Mouse (Mus musculus): ENCODE measurements around the gene Mybpc3. TPM values are rescaled to one million over a fixed set of nuclear protein-coding genes. Genes with fewer than 3 reads are reported as not detected.
A peak's percentile ranks its signal among the peaks of the same experiment; 100 is the strongest.
"Not testable (repeated sequence)": the region's sequence is repeated elsewhere in the genome, so short reads cannot be mapped to it uniquely, and the experiment has no call there.

Gene Mybpc3
- polyA plus RNA-seq, 1 experiment from 2014 or later = not detected

- no peak overlapping the region for H3K27ac ChIP-seq (ENCODE audit: low read length)
- H3K9me3 ChIP-seq (ENCODE audit: control insufficient read depth, low read length) = no peaks in the 10 kb centered on the region
- H3K4me3 ChIP-seq (replicated peaks; ENCODE audit: low read length) = no peak overlapping the region
- no peaks in the 10 kb centered on the region for H3K27me3 ChIP-seq (replicated peaks; ENCODE audit: control insufficient read depth, insufficient read depth, low read length)
- no peak for ATAC-seq
- no peak overlapping the region for H3K4me2 ChIP-seq (ENCODE audit: low read length)
- WGBS = 90% methylated on average over 3 of the region's 3 CpGs
- no peaks in the 10 kb centered on the region for H3K36me3 ChIP-seq (ENCODE audit: control insufficient read depth, insufficient read depth)
- no peaks in the 10 kb centered on the region for H3K4me1 ChIP-seq (replicated peaks; ENCODE audit: control insufficient read depth, insufficient read depth, low read length)
- no peak overlapping the region for H3K9ac ChIP-seq (replicated peaks; ENCODE audit: low read depth, low read length)
Observed at GRCm38 (mm10) chr2:91108156-91108555, 9.8 kb upstream of the Mybpc3 start.

GRCm38 (mm10) chr2:91109241-91109640 is 8.7 kb upstream of the Mybpc3 start:
- H3K27ac ChIP-seq (ENCODE audit: low read length) = no peak overlapping the region
- H3K4me1 ChIP-seq (replicated peaks; ENCODE audit: control insufficient read depth, insufficient read depth, low read length) = no peaks in the 10 kb centered on the region
- no peaks in the 10 kb centered on the region for H3K36me3 ChIP-seq (ENCODE audit: control insufficient read depth, insufficient read depth)
- no peak overlapping the region for H3K9ac ChIP-seq (replicated peaks; ENCODE audit: low read depth, low read length)
- 79% methylated on average over 5 of the region's 5 CpGs for WGBS
- no peak for ATAC-seq
- H3K4me2 ChIP-seq (ENCODE audit: low read length) = no peak overlapping the region
- H3K9me3 ChIP-seq (ENCODE audit: control insufficient read depth, low read length) = no peaks in the 10 kb centered on the region
- H3K27me3 ChIP-seq (replicated peaks; ENCODE audit: control insufficient read depth, insufficient read depth, low read length) = no peaks in the 10 kb centered on the region
- no peak overlapping the region for H3K4me3 ChIP-seq (replicated peaks; ENCODE audit: low read length)

DNA sequence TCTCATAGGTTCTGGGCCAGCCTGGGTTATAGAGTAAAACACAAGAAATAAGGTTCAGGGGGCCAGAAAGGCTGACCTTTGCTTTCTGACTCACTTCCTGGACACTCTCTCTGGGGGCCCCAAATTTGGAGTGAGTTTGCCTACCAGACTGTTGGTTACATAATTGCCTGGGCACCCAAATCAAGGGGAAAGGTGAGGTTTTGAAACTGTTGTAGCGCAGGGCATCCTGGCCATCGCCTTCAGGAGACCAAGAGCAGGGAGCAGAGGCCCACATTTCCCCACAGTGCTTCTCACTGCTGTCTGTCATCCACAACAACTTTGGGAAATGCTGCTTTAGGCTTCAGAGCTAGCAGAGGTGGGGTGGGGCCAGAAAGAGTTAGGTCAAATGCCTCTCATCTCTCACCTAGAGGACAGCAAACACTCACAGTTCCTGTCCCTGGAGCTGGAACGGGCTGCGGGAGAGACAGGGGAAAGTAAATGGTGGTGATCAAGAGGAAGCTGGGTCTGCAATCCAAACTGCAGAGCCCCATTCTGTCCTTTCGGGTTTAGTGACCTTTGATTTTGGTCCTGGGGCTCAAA is 8.0 kb upstream of the Mybpc3 start:
- WGBS = 92% methylated on average over 5 of the region's 5 CpGs
- ATAC-seq = no peak

DNA sequence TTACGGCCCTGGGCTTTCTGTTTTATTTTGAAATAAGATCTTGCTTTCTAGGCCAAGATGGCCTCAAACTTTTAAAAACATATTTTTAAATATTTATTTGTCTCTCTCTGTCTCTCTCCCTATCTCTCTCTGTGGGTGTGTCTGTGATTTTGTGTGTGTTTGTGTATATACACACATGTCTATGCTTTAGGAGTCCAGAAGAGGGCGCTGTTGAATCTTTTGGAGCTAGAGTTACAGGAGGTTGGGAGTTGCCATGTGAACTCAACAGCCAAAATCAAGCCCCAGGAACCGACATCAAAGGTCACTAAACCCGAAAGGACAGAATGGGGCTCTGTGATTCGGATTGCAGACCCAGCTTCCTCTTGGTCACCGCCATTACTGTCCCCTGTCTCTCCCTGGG is 7.5 kb upstream of the Mybpc3 start:
- H3K4me1 ChIP-seq (replicated peaks; ENCODE audit: control insufficient read depth, insufficient read depth, low read length) = peaks cover 5% of the 10 kb centered on the region
- no peak for ATAC-seq
- no peak overlapping the region for H3K4me2 ChIP-seq (ENCODE audit: low read length)
- no peak overlapping the region for H3K4me3 ChIP-seq (replicated peaks; ENCODE audit: low read length)
- H3K9ac ChIP-seq (replicated peaks; ENCODE audit: low read depth, low read length) = no peak overlapping the region
- 0 out of 2 replicates have a peak, but pooled peaks cover 2% of the 10 kb centered on the region for H3K27me3 ChIP-seq (replicated peaks; ENCODE audit: control insufficient read depth, insufficient read depth, low read length)
- no peak overlapping the region for H3K27ac ChIP-seq (ENCODE audit: low read length)
- H3K36me3 ChIP-seq (ENCODE audit: control insufficient read depth, insufficient read depth) = no peaks in the 10 kb centered on the region
- 77% methylated on average over 6 of the region's 6 CpGs for WGBS
- no peaks in the 10 kb centered on the region for H3K9me3 ChIP-seq (ENCODE audit: control insufficient read depth, low read length)

More for the DNA sequence above, 8.0 kb upstream of the Mybpc3 start:
- no peak overlapping the region for H3K4me3 ChIP-seq (replicated peaks; ENCODE audit: low read length)
- H3K27me3 ChIP-seq (replicated peaks; ENCODE audit: control insufficient read depth, insufficient read depth, low read length) = no peaks in the 10 kb centered on the region
- H3K4me1 ChIP-seq (replicated peaks; ENCODE audit: control insufficient read depth, insufficient read depth, low read length) = no peaks in the 10 kb centered on the region; the same call in 1 of the 2 replicates
- H3K36me3 ChIP-seq (ENCODE audit: control insufficient read depth, insufficient read depth) = no peaks in the 10 kb centered on the region
- no peak overlapping the region for H3K27ac ChIP-seq (ENCODE audit: low read length)
- no peak overlapping the region for H3K4me2 ChIP-seq (ENCODE audit: low read length)
- no peak overlapping the region for H3K9ac ChIP-seq (replicated peaks; ENCODE audit: low read depth, low read length)
- H3K9me3 ChIP-seq (ENCODE audit: control insufficient read depth, low read length) = no peaks in the 10 kb centered on the region

DNA sequence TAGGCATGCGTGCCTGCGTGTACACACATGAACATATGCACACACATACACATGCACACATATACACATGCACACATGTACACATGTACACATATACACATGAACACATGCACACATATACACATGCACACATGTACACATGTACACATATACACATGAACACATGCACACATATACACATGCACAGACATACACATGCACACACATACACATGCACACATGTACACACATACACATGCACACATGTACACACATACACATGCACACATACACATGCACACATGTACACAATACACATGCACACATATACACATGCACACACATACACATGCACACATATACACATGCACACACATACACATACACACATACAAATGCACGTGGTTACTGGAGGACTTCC is 6.1 kb upstream of the Mybpc3 start:
- not testable (repeated sequence) for H3K27me3 ChIP-seq (replicated peaks; ENCODE audit: control insufficient read depth, insufficient read depth, low read length); H3K4me3 ChIP-seq (replicated peaks; ENCODE audit: low read length); H3K9ac ChIP-seq (replicated peaks; ENCODE audit: low read depth, low read length); H3K4me1 ChIP-seq (replicated peaks; ENCODE audit: control insufficient read depth, insufficient read depth, low read length); H3K9me3 ChIP-seq (ENCODE audit: control insufficient read depth, low read length); ATAC-seq; H3K36me3 ChIP-seq (ENCODE audit: control insufficient read depth, insufficient read depth); H3K4me2 ChIP-seq (ENCODE audit: low read length); H3K27ac ChIP-seq (ENCODE audit: low read length)
- 93% methylated on average over 3 of the region's 3 CpGs for WGBS

DNA sequence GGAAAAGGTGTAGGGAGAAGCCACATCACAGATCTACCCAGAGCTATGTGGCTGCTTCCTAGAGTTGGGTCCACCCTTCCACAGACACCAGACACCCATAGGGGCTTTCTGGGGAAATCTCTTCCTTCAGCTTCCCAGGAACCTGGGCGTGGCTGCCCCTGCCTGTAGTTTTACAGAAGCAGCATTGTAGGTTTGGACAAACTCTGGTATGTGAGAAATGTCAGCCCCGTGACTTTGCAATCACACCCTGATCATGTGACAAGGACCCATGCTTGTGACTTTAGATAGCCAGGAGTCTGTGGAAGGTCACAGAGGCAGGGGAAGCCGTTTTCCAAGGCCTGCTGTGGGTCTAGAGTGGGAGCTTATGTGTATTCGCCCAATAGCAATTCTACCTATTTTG is 5.5 kb upstream of the Mybpc3 start:
- 66% methylated on average over 4 of the region's 4 CpGs for WGBS
- Histone ChIP-seq H3K27me3 (replicated peaks; ENCODE audit: control insufficient read depth, insufficient read depth, low read length) (0 out of 2 replicates have a peak, but pooled peaks cover 3% of the 10 kb centered on the region), H3K27ac (ENCODE audit: low read length) (no peak overlapping the region), H3K9me3 (ENCODE audit: control insufficient read depth, low read length) (no peaks in the 10 kb centered on the region), H3K4me1 (replicated peaks; ENCODE audit: control insufficient read depth, insufficient read depth, low read length) (peaks cover 6% of the 10 kb centered on the region), H3K4me2 (ENCODE audit: low read length) (no peak overlapping the region), H3K4me3 (replicated peaks; ENCODE audit: low read length) (no peak overlapping the region), H3K9ac (replicated peaks; ENCODE audit: low read depth, low read length) (no peak overlapping the region), H3K36me3 (ENCODE audit: control insufficient read depth, insufficient read depth) (no peaks in the 10 kb centered on the region)
- no peak for ATAC-seq

DNA sequence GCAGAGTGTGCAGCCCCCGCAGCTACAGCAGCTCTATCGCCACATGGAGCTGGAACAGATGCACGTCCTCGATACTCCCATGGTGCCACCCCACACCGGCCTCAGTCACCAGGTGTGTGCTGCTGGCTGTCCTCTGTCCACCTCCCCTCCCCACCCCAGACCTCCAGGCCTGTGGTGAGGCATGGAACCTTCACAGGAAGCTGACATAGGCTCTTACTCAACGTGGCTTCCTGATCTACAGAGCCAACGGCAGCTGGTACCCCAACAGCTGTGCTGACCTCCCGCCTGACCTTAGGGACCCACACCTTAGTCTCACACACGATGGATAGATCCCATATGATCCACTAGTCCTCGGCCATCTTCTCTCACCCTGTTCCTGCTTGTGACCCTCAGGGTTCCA is 4.6 kb upstream of the Mybpc3 start:
- H3K9me3 ChIP-seq (ENCODE audit: control insufficient read depth, low read length) = no peaks in the 10 kb centered on the region
- ATAC-seq = no peak
- 0 out of 2 replicates have a peak, but pooled peaks cover 3% of the 10 kb centered on the region for H3K27me3 ChIP-seq (replicated peaks; ENCODE audit: control insufficient read depth, insufficient read depth, low read length)
- peaks cover 6% of the 10 kb centered on the region for H3K4me1 ChIP-seq (replicated peaks; ENCODE audit: control insufficient read depth, insufficient read depth, low read length)
- no peak overlapping the region for H3K27ac ChIP-seq (ENCODE audit: low read length)
- no peak overlapping the region for H3K4me3 ChIP-seq (replicated peaks; ENCODE audit: low read length)
- no peak overlapping the region for H3K9ac ChIP-seq (replicated peaks; ENCODE audit: low read depth, low read length)
- no peaks in the 10 kb centered on the region for H3K36me3 ChIP-seq (ENCODE audit: control insufficient read depth, insufficient read depth)
- H3K4me2 ChIP-seq (ENCODE audit: low read length) = no peak overlapping the region
- 81% methylated on average over 10 of the region's 10 CpGs for WGBS

- H3K4me1 ChIP-seq (replicated peaks; ENCODE audit: control insufficient read depth, insufficient read depth, low read length) = peaks cover 6% of the 10 kb centered on the region
Observed at GRCm38 (mm10) chr2:91113852-91114251, 4.1 kb upstream of the Mybpc3 start.

GRCm38 (mm10) chr2:91114781-91115577 is 3.0 kb upstream of the Mybpc3 start:
- Histone ChIP-seq H3K4me3 (replicated peaks; ENCODE audit: low read length) (peak overlapping the region; percentile 34), H3K36me3 (ENCODE audit: control insufficient read depth, insufficient read depth) (no peaks in the 10 kb centered on the region), H3K27me3 (replicated peaks; ENCODE audit: control insufficient read depth, insufficient read depth, low read length) (0 out of 2 replicates have a peak, but pooled peaks cover 3% of the 10 kb centered on the region), H3K9me3 (ENCODE audit: control insufficient read depth, low read length) (no peaks in the 10 kb centered on the region), H3K27ac (ENCODE audit: low read length) (no peak overlapping the region), H3K4me2 (ENCODE audit: low read length) (peak overlapping the region; percentile 56), H3K9ac (replicated peaks; ENCODE audit: low read depth, low read length) (no peak overlapping the region; the same call in 1 of the 2 replicates), H3K4me1 (replicated peaks; ENCODE audit: control insufficient read depth, insufficient read depth, low read length) (peaks cover 6% of the 10 kb centered on the region)
- ATAC-seq = peak; percentile 57
- 8% methylated on average over 42 of the region's 42 CpGs for WGBS

More at GRCm38 (mm10) chr2:91113852-91114251, 4.1 kb upstream of the Mybpc3 start:
- WGBS = 73% methylated on average over 6 of the region's 6 CpGs
- no peak overlapping the region for H3K4me2 ChIP-seq (ENCODE audit: low read length)
- 0 out of 2 replicates have a peak, but pooled peaks cover 3% of the 10 kb centered on the region for H3K27me3 ChIP-seq (replicated peaks; ENCODE audit: control insufficient read depth, insufficient read depth, low read length)
- H3K27ac ChIP-seq (ENCODE audit: low read length) = no peak overlapping the region
- H3K9me3 ChIP-seq (ENCODE audit: control insufficient read depth, low read length) = no peaks in the 10 kb centered on the region
- H3K9ac ChIP-seq (replicated peaks; ENCODE audit: low read depth, low read length) = no peak overlapping the region
- no peak for ATAC-seq
- H3K4me3 ChIP-seq (replicated peaks; ENCODE audit: low read length) = no peak overlapping the region
- no peaks in the 10 kb centered on the region for H3K36me3 ChIP-seq (ENCODE audit: control insufficient read depth, insufficient read depth)

Measured in forebrain, embryonic 16.5 days (tissue).